Mouse (Mus musculus) kidney, postnatal 4 days (tissue): ENCODE measurements at regions not wholly inside any gene's neighbourhood (a gene's known extent, or its start where the extent isn't known, plus 50 kb on each side); places are given as distances from the start of the nearest gene placed in this dataset.

Source experiments
- DNase-seq, 2 experiments: peaks; one replicate each; pipeline ENCODE4 v3.0.0; 2021; ENCODE audit warnings: mixed read lengths in 2 of 2

- DNase-seq, result no peak
Measured at GRCm38 (mm10) chr2:128401359-128401758, 189.7 kb upstream of the Spdye4c start.

- no peak for DNase-seq
Measured at GRCm38 (mm10) chr2:128403143-128403935, 187.7 kb upstream of the Spdye4c start.

GRCm38 (mm10) chr2:128404405-128404804 lies 186.6 kb upstream of the Spdye4c start:
- DNase-seq, result no peak

GRCm38 (mm10) chr2:128407076-128407475 lies 183.9 kb upstream of the Spdye4c start:
- DNase-seq, result no peak

- peak; percentile 80 to 81 for DNase-seq
Measured at GRCm38 (mm10) chr2:128408718-128409117, 182.3 kb upstream of the Spdye4c start.

- DNase-seq, result peak; percentile 70 to 81
Measured at GRCm38 (mm10) chr2:128412352-128412751, 178.7 kb upstream of the Spdye4c start.

GRCm38 (mm10) chr2:128412974-128413373 lies 178.0 kb upstream of the Spdye4c start:
- DNase-seq, result peak; percentile 32 to 44

- no peak for DNase-seq
Measured at GRCm38 (mm10) chr2:128414588-128415240, 176.3 kb upstream of the Spdye4c start.

- no peak for DNase-seq
Measured at GRCm38 (mm10) chr2:128416416-128416815, 174.6 kb upstream of the Spdye4c start.

- no peak for DNase-seq
Measured at GRCm38 (mm10) chr2:128418960-128419359, 172.0 kb upstream of the Spdye4c start.

- DNase-seq, result no peak
Measured at GRCm38 (mm10) chr2:128420406-128420805, 170.6 kb upstream of the Spdye4c start.

- no peak for DNase-seq
Measured at GRCm38 (mm10) chr2:128422677-128423076, 168.3 kb upstream of the Spdye4c start.

GRCm38 (mm10) chr2:128424236-128424635 lies 166.8 kb upstream of the Spdye4c start:
- no peak for DNase-seq

GRCm38 (mm10) chr2:128427181-128427880 lies 163.7 kb upstream of the Spdye4c start:
- no peak for DNase-seq

GRCm38 (mm10) chr2:128428154-128428553 lies 162.9 kb upstream of the Spdye4c start:
- peak; percentile 31 to 43 for DNase-seq

- peak; percentile 40 to 58 for DNase-seq
Measured at GRCm38 (mm10) chr2:128428651-128429633, 162.1 kb upstream of the Spdye4c start.

- DNase-seq, result no peak
Measured at GRCm38 (mm10) chr2:128429786-128430185, 161.2 kb upstream of the Spdye4c start.

GRCm38 (mm10) chr2:128430776-128431291 lies 160.2 kb upstream of the Spdye4c start:
- DNase-seq, result no peak

GRCm38 (mm10) chr2:128431751-128432150 lies 159.3 kb upstream of the Spdye4c start:
- DNase-seq, result peak in 1 of 2 experiments; percentile 24

GRCm38 (mm10) chr2:128432741-128433140 lies 158.3 kb upstream of the Spdye4c start:
- no peak for DNase-seq

- no peak for DNase-seq
Measured at GRCm38 (mm10) chr2:128433553-128434081, 157.4 kb upstream of the Spdye4c start.
